Mouse (Mus musculus) bone marrow macrophage, adult 2 months (primary cell): ENCODE measurements at regions not wholly inside any gene's neighbourhood (a gene's known extent, or its start where the extent isn't known, plus 50 kb on each side); places are given as distances from the start of the nearest gene placed in this dataset.

ENCODE experiments used
- CTCF ChIP-seq: IDR thresholded peaks from 2 replicates; pipeline ENCODE4 v1.5.1; 2012; ENCODE audit warnings: low read depth, mild to moderate bottlenecking, low read length, moderate library complexity
- POLR2A ChIP-seq: IDR thresholded peaks from 2 replicates; pipeline ENCODE4 v1.6.1; 2012; ENCODE audit warnings: mild to moderate bottlenecking, low read depth, low read length, borderline replicate concordance

DNA sequence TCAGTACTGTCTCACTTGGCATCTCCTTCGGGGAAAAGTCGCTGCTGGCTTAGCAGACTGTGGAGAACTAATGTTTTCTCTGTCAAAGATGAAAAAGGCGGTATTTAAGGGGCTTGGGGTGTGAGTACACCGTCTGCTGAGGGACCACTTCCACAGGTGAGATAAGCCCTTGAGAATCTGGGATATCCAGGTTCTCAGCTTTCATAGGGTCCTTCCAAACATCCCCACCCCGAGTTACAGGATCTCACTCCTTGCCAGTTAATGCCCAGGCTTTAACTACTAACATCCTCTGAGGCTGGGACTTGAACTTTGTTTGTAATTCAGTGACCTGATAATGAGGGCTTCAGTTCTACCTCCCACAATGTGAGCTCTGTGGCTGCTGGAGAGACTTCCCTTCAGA, 86.9 kb downstream of the Emp1 start:
- TF ChIP-seq POLR2A (no peak), CTCF (no peak)
